Mouse (Mus musculus) CH12.LX (cell line): ENCODE results near the gene Tm7sf3.

Experiments
- CHD1 ChIP-seq: IDR thresholded peaks from 2 replicates; pipeline ENCODE4 v1.6.1; 2012; ENCODE audit warnings: low read depth, low read length, improper control_type of control experiment, inconsistent platforms
- CTCF ChIP-seq, 2 experiments: IDR thresholded peaks in 1 of 2; conservative IDR thresholded peaks in 1 of 2; 2 replicates each; pipeline ENCODE4 v1.5.1; 2011 to 2012; ENCODE audit warnings: low read depth in 2 of 2, low read length in 2 of 2, improper control_type of control experiment in 1 of 2, inconsistent platforms in 1 of 2, mild to moderate bottlenecking in 1 of 2, moderate library complexity in 1 of 2
- EP300 ChIP-seq: IDR thresholded peaks from 2 replicates; pipeline ENCODE4 v1.6.1; 2011; ENCODE audit warnings: low read length, improper control_type of control experiment
- MAX ChIP-seq: IDR thresholded peaks from 2 replicates; pipeline ENCODE4 v1.6.1; 2011; ENCODE audit warnings: low read length, improper control_type of control experiment
- MEF2A ChIP-seq: IDR thresholded peaks from 2 replicates; pipeline ENCODE4 v1.6.1; 2014; ENCODE audit warnings: low read depth, mild to moderate bottlenecking, inconsistent platforms, low read length, improper control_type of control experiment, borderline replicate concordance
- NELFE ChIP-seq: IDR thresholded peaks from 2 replicates; pipeline ENCODE4 v1.6.1; 2011; ENCODE audit warnings: low read depth, low read length, improper control_type of control experiment
- POLR2A ChIP-seq: IDR thresholded peaks from 2 replicates; pipeline ENCODE4 v1.6.1; 2011; ENCODE audit warnings: low read depth, mild to moderate bottlenecking, improper control_type of control experiment, low read length
- POLR2AphosphoS2 ChIP-seq: IDR thresholded peaks from 2 replicates; pipeline ENCODE4 v1.6.1; 2011; ENCODE audit warnings: low read depth, low read length, improper control_type of control experiment
- ZKSCAN1 ChIP-seq: IDR thresholded peaks from 2 replicates; pipeline ENCODE4 v1.6.1; 2012; ENCODE audit warnings: low read depth, inconsistent platforms, low read length, improper control_type of control experiment, borderline replicate concordance
- ZMIZ1 ChIP-seq: IDR thresholded peaks from 2 replicates; pipeline ENCODE4 v1.6.1; 2012; ENCODE audit warnings: low read depth, mild to moderate bottlenecking, inconsistent platforms, low read length, improper control_type of control experiment

DNA sequence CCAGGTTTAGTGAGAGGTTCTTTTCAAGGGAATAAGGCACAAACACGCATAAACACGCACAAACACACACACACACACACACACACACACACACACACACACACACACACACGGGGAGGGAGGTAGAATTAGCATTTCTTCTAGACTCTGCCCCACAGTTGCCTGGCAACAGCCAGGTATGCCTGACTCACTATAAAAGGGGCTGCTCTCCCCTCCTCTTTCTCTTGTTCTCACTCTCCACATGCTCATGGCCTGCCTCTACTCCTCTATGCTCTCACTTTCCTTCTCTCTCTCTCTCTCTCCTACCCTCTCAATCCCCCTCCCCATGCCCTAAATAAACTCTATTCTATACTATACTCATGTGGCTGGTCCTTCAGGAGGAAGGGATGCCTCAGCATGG, 14.5 kb downstream of the Tm7sf3 start:
- TF ChIP-seq ZMIZ1: no peak
- no peak for TF ChIP-seq CHD1
- no peak for TF ChIP-seq ZKSCAN1
- no peak for TF ChIP-seq EP300
- TF ChIP-seq POLR2A: no peak
- TF ChIP-seq MEF2A: no peak
- TF ChIP-seq CTCF (conservative IDR thresholded peaks at IDR 0.05 in 1 of 2, IDR thresholded peaks at IDR 0.05 in 1 of 2; ENCODE audit: low read depth in 2 of 2, low read length in 2 of 2): no peak
- TF ChIP-seq POLR2AphosphoS2: no peak
- TF ChIP-seq MAX: no peak
- TF ChIP-seq NELFE: no peak
